Mouse (Mus musculus): ENCODE data around the gene Urgcp.

Gene Urgcp

GRCm38 (mm10) chr11:5788056-5789014 is 26.2 kb upstream of the Urgcp start, which contains the start of gene Dbnl:
Gene Dbnl, plus strand, starts transcription at chr11:5788488.
- in situ Hi-C loops (cut with MboI; ENCODE audit: low pct_unique_long_range_greater_than_20kb in 1 of 2, low sequenced_read_pairs in 2 of 2, unreplicated experiment in 1 of 2), result loop anchor here in 1 of 2 experiments (10.0 kb wide), 1 partner anchor 304 kb away; no protein-coding TSS in a partner anchor

- in situ Hi-C loops (cut with MboI; ENCODE audit: low pct_unique_long_range_greater_than_20kb in 1 of 2, low sequenced_read_pairs in 2 of 2, unreplicated experiment in 1 of 2), result loop anchor here in 1 of 2 experiments (10.0 kb wide), 1 partner anchor 303 kb away; no protein-coding TSS in a partner anchor
Observed at GRCm38 (mm10) chr11:5787671-5788055, 25.5 kb upstream of the Urgcp start.

GRCm38 (mm10) chr11:5785732-5786131 is 23.6 kb upstream of the Urgcp start:
- in situ Hi-C loops (cut with MboI; ENCODE audit: low pct_unique_long_range_greater_than_20kb in 1 of 2, low sequenced_read_pairs in 2 of 2, unreplicated experiment in 1 of 2), result loop anchor here in 1 of 2 experiments (10.0 kb wide), 1 partner anchor 301 kb away; no protein-coding TSS in a partner anchor

DNA sequence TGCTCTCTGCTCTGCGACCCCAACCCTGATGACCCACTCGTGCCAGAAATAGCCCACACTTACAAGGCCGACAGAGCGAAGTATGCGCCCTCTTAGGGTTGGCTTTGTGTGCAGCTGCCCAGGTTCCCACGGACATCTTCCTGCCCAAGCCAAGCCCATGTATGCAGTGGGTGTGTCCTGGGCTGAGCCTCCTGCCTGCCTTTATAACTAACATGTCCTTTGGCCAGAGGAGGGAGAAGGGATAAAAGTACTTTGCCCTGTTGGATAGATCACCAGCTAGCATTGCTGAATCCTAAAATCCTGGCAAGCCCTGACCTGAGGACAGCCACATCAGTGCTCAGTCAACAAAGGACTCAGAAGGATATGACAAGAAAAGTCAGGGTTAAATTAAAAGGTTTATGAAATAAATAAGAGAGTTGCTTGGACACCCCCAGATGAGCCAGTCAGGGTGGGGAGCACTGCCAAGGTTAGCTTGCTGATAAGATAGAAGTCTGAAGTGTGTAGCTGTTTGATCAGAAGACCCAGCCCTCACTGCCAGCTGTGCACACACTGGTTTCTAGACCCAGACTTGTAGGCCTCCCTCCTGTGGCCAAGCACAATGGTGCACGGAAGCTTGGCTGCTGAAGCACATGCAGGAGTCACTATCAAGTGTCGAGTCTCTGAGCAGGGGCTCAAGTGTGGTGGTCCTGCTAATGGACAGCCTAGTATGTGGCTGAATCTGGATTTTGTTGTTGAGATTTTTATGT is 20.2 kb upstream of the Urgcp start:
- in situ Hi-C loops (cut with MboI; ENCODE audit: low pct_unique_long_range_greater_than_20kb in 1 of 2, low sequenced_read_pairs in 2 of 2, unreplicated experiment in 1 of 2), result loop anchor here in 1 of 2 experiments (10.0 kb wide), 1 partner anchor 298 kb away; no protein-coding TSS in a partner anchor

- in situ Hi-C loops (cut with MboI; ENCODE audit: low pct_unique_long_range_greater_than_20kb in 1 of 2, low sequenced_read_pairs in 2 of 2, unreplicated experiment in 1 of 2), result loop anchor here in 1 of 2 experiments (10.0 kb wide), 1 partner anchor 295 kb away; no protein-coding TSS in a partner anchor
Observed at GRCm38 (mm10) chr11:5780035-5780499, 17.9 kb upstream of the Urgcp start.

- in situ Hi-C loops (cut with MboI; ENCODE audit: low pct_unique_long_range_greater_than_20kb in 1 of 2, low sequenced_read_pairs in 2 of 2, unreplicated experiment in 1 of 2), result no loop called here
Observed at GRCm38 (mm10) chr11:5778481-5778880, 16.3 kb upstream of the Urgcp start.

DNA sequence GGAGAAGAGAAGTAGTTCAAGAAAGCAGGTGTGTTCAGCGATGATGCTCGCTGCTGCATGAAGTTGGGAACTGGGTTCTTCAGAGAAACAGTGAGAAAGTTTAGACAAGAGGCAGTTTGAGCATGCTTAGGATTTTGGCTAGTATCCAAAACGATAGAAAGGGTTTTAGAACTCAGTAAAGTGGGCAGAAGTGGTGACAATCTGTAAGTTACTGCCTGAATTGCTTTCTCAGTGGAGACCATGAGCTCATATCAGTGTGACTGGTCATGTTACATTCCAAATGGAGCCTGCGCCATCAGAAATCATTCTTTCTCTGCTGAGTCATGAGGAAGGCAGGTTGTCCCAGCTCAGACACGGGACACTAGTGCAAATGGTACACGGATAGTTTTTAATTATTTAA is 3.8 kb upstream of the Urgcp start:
- in situ Hi-C loops (cut with MboI; ENCODE audit: low pct_unique_long_range_greater_than_20kb in 1 of 2, low sequenced_read_pairs in 2 of 2, unreplicated experiment in 1 of 2), result no loop called here

GRCm38 (mm10) chr11:5762633-5762982 is 432 bp upstream of the Urgcp start:
- in situ Hi-C loops (cut with MboI; ENCODE audit: low pct_unique_long_range_greater_than_20kb in 1 of 2, low sequenced_read_pairs in 2 of 2, unreplicated experiment in 1 of 2), result no loop called here

- in situ Hi-C loops (cut with MboI; ENCODE audit: low pct_unique_long_range_greater_than_20kb in 1 of 2, low sequenced_read_pairs in 2 of 2, unreplicated experiment in 1 of 2), result no loop called here
Observed at GRCm38 (mm10) chr11:5753755-5754154, 8.4 kb downstream of the Urgcp start.

- in situ Hi-C loops (cut with MboI; ENCODE audit: low pct_unique_long_range_greater_than_20kb in 1 of 2, low sequenced_read_pairs in 2 of 2, unreplicated experiment in 1 of 2), result no loop called here
Observed at GRCm38 (mm10) chr11:5744951-5745350, 17.2 kb downstream of the Urgcp start.

GRCm38 (mm10) chr11:5742106-5742505 is 20.1 kb downstream of the Urgcp start:
- in situ Hi-C loops (cut with MboI; ENCODE audit: low pct_unique_long_range_greater_than_20kb in 1 of 2, low sequenced_read_pairs in 2 of 2, unreplicated experiment in 1 of 2), result no loop called here

- in situ Hi-C loops (cut with MboI; ENCODE audit: low pct_unique_long_range_greater_than_20kb in 1 of 2, low sequenced_read_pairs in 2 of 2, unreplicated experiment in 1 of 2), result no loop called here
Observed at GRCm38 (mm10) chr11:5740965-5741627, 21.1 kb downstream of the Urgcp start.

DNA sequence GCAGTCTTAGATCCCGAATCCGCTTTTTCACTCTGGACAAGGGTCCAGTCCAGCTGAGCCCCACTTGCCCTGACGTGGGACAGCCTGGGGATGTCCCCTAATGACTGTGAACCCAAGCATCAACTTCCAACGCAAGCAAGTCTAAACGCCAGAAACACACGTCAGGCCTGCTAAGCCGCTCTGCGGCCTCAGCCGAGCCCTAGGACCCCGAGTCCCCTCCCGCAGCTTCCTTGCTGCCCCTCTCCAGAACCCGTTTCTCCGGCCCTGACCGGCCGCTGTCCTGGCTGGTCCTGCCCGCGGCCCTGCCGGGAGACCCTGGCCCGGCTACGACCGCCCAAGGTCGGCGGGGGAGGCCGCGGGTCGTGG is 21.6 kb downstream of the Urgcp start:
- in situ Hi-C loops (cut with MboI; ENCODE audit: low pct_unique_long_range_greater_than_20kb in 1 of 2, low sequenced_read_pairs in 2 of 2, unreplicated experiment in 1 of 2), result no loop called here

DNA sequence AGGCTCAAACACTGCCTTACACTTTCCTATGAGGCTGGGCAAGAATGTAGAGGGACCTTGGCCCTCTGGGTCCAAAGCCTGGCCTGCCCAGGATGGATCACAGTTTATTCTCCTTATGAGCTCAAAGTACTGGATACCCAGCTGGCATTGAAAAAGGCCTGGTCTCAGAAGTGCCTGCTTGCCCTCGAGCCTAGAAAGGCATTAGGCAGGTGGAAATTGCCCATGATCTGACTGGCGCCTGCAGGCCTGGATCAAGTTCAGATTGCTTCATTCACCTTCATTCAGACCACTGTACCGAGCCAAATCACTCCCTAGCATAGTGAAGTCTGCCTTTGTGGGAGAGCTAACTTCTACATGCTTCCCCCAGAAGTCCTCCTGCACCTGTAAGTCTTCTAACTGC is 22.3 kb downstream of the Urgcp start:
- in situ Hi-C loops (cut with MboI; ENCODE audit: low pct_unique_long_range_greater_than_20kb in 1 of 2, low sequenced_read_pairs in 2 of 2, unreplicated experiment in 1 of 2), result no loop called here

DNA sequence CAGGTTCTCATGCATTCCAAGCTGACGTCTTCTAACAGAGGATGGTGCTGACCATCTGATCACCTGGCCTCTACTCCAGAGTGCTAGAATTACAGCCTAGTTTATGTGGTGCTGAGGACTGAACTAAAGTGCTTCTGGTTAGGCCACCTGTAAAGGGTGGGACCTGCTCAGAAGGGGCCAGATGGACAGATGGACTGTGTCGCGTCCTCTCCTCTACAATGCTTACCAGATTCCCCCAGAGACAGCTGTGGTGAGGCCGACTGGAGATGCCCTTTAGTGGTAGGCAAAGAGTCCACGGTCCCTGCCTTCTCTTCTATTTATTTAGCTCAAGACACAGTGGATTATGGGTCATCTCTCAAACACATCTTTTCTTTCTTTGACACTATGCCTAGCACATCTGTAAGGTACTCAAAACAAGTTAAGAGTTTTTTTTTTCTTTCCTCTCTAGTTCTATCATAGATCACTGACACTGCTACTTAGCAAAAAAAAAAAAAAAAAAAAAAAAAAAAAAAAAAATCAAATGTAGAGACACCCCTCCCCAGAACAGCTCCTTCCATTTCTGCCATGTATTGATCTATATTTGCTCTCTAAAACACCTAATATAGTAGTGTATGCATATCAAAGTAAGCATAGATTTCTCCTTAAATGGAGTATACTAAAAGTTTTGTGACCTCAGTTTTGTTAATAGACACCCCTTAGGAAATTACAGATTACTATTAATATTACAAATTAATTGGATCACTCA is 23.1 kb downstream of the Urgcp start:
- in situ Hi-C loops (cut with MboI; ENCODE audit: low pct_unique_long_range_greater_than_20kb in 1 of 2, low sequenced_read_pairs in 2 of 2, unreplicated experiment in 1 of 2), result no loop called here

- in situ Hi-C loops (cut with MboI; ENCODE audit: low pct_unique_long_range_greater_than_20kb in 1 of 2, low sequenced_read_pairs in 2 of 2, unreplicated experiment in 1 of 2), result no loop called here
Observed at GRCm38 (mm10) chr11:5737137-5737536, 25.0 kb downstream of the Urgcp start.

DNA sequence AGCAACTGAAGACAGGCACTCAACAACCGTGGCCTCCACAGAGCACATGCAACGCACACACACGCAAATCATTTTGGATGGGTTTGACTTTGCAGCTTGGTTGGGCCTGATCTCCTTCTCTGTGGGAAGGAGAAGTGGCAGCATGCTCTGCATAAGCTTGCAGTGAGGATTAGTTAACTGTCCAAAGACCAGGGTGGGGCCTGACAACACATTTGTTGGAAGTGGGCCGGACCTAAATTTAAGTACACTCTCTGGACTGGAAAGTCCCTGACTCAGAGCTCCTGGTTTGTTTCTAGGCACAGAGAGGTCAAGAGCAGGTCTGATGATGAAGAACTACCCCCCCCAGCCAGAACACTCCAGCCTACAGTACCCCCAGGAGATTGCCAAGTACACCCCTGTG is 27.9 kb downstream of the Urgcp start:
- in situ Hi-C loops (cut with MboI; ENCODE audit: low pct_unique_long_range_greater_than_20kb in 1 of 2, low sequenced_read_pairs in 2 of 2, unreplicated experiment in 1 of 2), result no loop called here

- in situ Hi-C loops (cut with MboI; ENCODE audit: low pct_unique_long_range_greater_than_20kb in 1 of 2, low sequenced_read_pairs in 2 of 2, unreplicated experiment in 1 of 2), result no loop called here
Observed at GRCm38 (mm10) chr11:5732401-5732800, 29.8 kb downstream of the Urgcp start.

Measured in mouse embryonic stem cell (cell line).